Mouse (Mus musculus) ovary, postnatal 36 days (tissue): Measurements from ENCODE around the gene Ntpcr.
A peak's percentile ranks its signal among the peaks of the same experiment; 100 is the strongest.

Source experiments
- DNase-seq: peaks from one replicate; pipeline ENCODE4 v3.0.0; 2022; ENCODE audit warnings: low spot score, mixed read lengths

Ntpcr gene

GRCm38 (mm10) chr8:125729746-125730145, at the start of gene Ntpcr:
Ntpcr (plus strand) TSS chr8:125729963.
- DNase-seq = no peak

- no peak for DNase-seq
These were observed 48.8 kb upstream of the Ntpcr start for GRCm38 (mm10) chr8:125680851-125681408.

GRCm38 (mm10) chr8:125685216-125685760, 44.5 kb upstream of the Ntpcr start:
- no peak for DNase-seq

- DNase-seq = peak; percentile 24
These were observed 43.4 kb upstream of the Ntpcr start for GRCm38 (mm10) chr8:125686221-125686865.

- no peak for DNase-seq
These were observed 39.4 kb upstream of the Ntpcr start for GRCm38 (mm10) chr8:125690166-125690915.

- no peak for DNase-seq
These were observed 38.8 kb upstream of the Ntpcr start for GRCm38 (mm10) chr8:125690961-125691360.

GRCm38 (mm10) chr8:125692447-125692846, 37.3 kb upstream of the Ntpcr start:
- no peak for DNase-seq

- DNase-seq = no peak
These were observed 36.6 kb upstream of the Ntpcr start for GRCm38 (mm10) chr8:125693197-125693596.

GRCm38 (mm10) chr8:125695951-125696350, 33.8 kb upstream of the Ntpcr start:
- DNase-seq = no peak

- no peak for DNase-seq
These were observed 30.3 kb upstream of the Ntpcr start for GRCm38 (mm10) chr8:125699391-125700025.

- no peak for DNase-seq
These were observed 29.4 kb upstream of the Ntpcr start for GRCm38 (mm10) chr8:125700407-125700806.

- no peak for DNase-seq
These were observed 26.8 kb upstream of the Ntpcr start for GRCm38 (mm10) chr8:125702868-125703473.

GRCm38 (mm10) chr8:125704434-125704833, 25.3 kb upstream of the Ntpcr start:
- no peak for DNase-seq

GRCm38 (mm10) chr8:125705816-125706215, 23.9 kb upstream of the Ntpcr start:
- DNase-seq = no peak

GRCm38 (mm10) chr8:125709171-125709570, 20.6 kb upstream of the Ntpcr start:
- DNase-seq = no peak

GRCm38 (mm10) chr8:125711514-125711913, 18.2 kb upstream of the Ntpcr start:
- no peak for DNase-seq

GRCm38 (mm10) chr8:125716211-125716610, 13.6 kb upstream of the Ntpcr start:
- DNase-seq = no peak

GRCm38 (mm10) chr8:125716613-125717012, 13.2 kb upstream of the Ntpcr start:
- no peak for DNase-seq

GRCm38 (mm10) chr8:125718914-125719313, 10.8 kb upstream of the Ntpcr start:
- no peak for DNase-seq

GRCm38 (mm10) chr8:125722675-125723074, 7.1 kb upstream of the Ntpcr start:
- DNase-seq = no peak

- no peak for DNase-seq
These were observed 6.3 kb upstream of the Ntpcr start for GRCm38 (mm10) chr8:125723437-125723836.
